Mouse (Mus musculus) kidney, adult 2 months (tissue): ENCODE measurements around the gene Patl2.

Source experiments
- CTCF ChIP-seq: fragments of 200-500 bp; conservative IDR thresholded peaks from 2 replicates; pipeline ENCODE4 v1.5.1; 2011; ENCODE audit warnings: low read depth, mild to moderate bottlenecking, control low read depth, low read length, moderate library complexity, mixed read lengths; ENCODE audit not compliant: insufficient read depth, insufficient read length
- POLR2A ChIP-seq: fragments of 200-500 bp; IDR thresholded peaks from one replicate; pipeline ENCODE4 v1.6.1; 2011; ENCODE audit warnings: low read depth, low read length, control low read depth

GRCm38 (mm10) chr2:122126765-122127347 lies 59.1 kb downstream of the Patl2 start:
- TF ChIP-seq CTCF (no peak), POLR2A (no peak)
